Mouse (Mus musculus): ENCODE measurements around the gene Cd300e. TPM values are rescaled to one million over a fixed set of nuclear protein-coding genes. Genes with fewer than 3 reads are reported as not detected.

Cd300e gene
- not detected in 2 replicates for polyA plus RNA-seq (2015; fragmentation: Nextera tagmentation; extraction: Ambion mirVana)

DNA sequence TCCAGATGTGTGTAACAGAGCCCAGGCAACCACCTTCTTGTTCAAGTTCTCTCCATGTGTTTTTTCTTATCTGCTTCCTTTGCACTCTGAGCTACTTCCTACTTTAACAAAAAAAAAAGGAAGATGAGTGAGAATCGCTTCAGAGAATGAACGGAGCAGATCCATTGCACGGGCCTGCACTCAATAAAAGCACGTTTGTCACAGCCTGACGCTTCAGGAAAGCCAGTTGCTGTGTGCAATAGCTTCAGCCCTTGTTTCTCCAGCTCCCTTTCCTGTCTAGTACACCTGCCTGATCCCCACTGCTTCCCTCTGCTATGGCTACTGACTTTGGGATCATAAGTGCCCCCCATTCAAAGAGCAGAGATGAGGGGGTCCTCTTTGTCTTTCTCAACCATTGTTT, at the start of gene Cd300e:
Cd300e (minus strand) TSS at position 101 of the 400 bp plus-strand sequence.
- no peaks in the 10 kb centered on the region for H3K27me3 ChIP-seq (replicated peaks; ENCODE audit: control insufficient read depth, insufficient read depth, low read length)
- no peak for ATAC-seq

DNA sequence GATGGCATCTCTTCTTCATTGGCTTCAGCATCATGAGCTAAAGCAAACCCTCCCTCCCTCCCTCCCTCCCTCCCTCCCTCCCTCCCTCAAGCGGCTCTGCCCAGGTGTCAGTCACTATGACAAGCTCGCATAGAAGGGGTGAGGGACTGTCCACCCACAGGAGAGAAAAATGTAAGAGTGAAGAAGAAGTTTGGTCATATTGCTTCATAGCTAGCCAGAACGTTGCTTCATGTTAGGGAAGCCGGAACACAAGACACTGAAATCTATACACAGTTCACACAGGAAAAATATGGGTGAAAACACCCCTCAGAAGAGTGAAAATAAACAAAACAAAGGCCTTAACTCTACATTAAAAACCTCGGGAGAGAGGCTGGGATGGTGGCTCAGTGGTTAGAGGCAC, 48.3 kb upstream of the Cd300e start:
- H3K9ac ChIP-seq (replicated peaks; ENCODE audit: low read depth, low read length): no peak overlapping the region
- ATAC-seq: no peak

More for the DNA sequence above, at the start of gene Cd300e:
- no peak within 1 kb of the TSS for H3K4me3 ChIP-seq (replicated peaks; ENCODE audit: low read length)
- H3K27ac ChIP-seq (ENCODE audit: low read length): no peak within 1 kb of the TSS
- no peaks in the 10 kb centered on the region for H3K36me3 ChIP-seq (ENCODE audit: control insufficient read depth, insufficient read depth)
- no peak within 1 kb of the TSS for H3K4me2 ChIP-seq (ENCODE audit: low read length)
- no peaks in the 10 kb centered on the region for H3K4me1 ChIP-seq (replicated peaks; ENCODE audit: control insufficient read depth, insufficient read depth, low read length)
- WGBS: 32% methylated on average over 5 of the region's 5 CpGs
- H3K9me3 ChIP-seq (ENCODE audit: control insufficient read depth, low read length): no peaks in the 10 kb centered on the region
- H3K9ac ChIP-seq (replicated peaks; ENCODE audit: low read depth, low read length): no peak within 1 kb of the TSS

DNA sequence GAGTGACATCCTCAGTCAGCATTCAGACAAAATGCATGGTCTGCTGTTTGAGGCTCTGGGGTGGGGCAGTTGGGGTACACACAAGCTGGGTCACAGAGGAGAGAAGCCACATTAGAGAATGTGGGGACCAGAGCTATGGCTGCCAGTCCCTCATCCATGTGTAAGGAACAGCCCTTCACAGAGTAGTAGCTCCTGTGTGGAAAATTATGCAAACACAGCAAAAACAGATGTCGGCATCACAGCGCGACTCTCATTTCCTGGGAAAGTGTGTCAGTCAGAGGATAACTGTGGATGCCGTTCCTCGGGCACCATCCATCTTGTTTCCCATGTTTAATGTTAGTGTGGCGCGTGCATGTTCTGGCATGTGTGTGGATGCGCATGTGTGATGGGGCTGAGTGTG, 46.2 kb upstream of the Cd300e start:
- Histone ChIP-seq H3K27me3 (replicated peaks; ENCODE audit: control insufficient read depth, insufficient read depth, low read length) (no peaks in the 10 kb centered on the region), H3K4me3 (replicated peaks; ENCODE audit: low read length) (no peak overlapping the region), H3K9ac (replicated peaks; ENCODE audit: low read depth, low read length) (no peak overlapping the region), H3K9me3 (ENCODE audit: control insufficient read depth, low read length) (no peaks in the 10 kb centered on the region), H3K4me2 (ENCODE audit: low read length) (no peak overlapping the region), H3K36me3 (ENCODE audit: control insufficient read depth, insufficient read depth) (no peaks in the 10 kb centered on the region), H3K4me1 (replicated peaks; ENCODE audit: control insufficient read depth, insufficient read depth, low read length) (0 out of 2 replicates have a peak, but pooled peaks cover 4% of the 10 kb centered on the region), H3K27ac (ENCODE audit: low read length) (no peak overlapping the region)
- ATAC-seq: no peak
- WGBS: 76% methylated on average over 8 of the region's 8 CpGs

More for the DNA sequence above, 48.3 kb upstream of the Cd300e start:
- Histone ChIP-seq H3K4me2 (ENCODE audit: low read length) (no peak overlapping the region), H3K27ac (ENCODE audit: low read length) (no peak overlapping the region), H3K4me1 (replicated peaks; ENCODE audit: control insufficient read depth, insufficient read depth, low read length) (0 out of 2 replicates have a peak, but pooled peaks cover 4% of the 10 kb centered on the region), H3K4me3 (replicated peaks; ENCODE audit: low read length) (no peak overlapping the region), H3K27me3 (replicated peaks; ENCODE audit: control insufficient read depth, insufficient read depth, low read length) (no peaks in the 10 kb centered on the region), H3K9me3 (ENCODE audit: control insufficient read depth, low read length) (no peaks in the 10 kb centered on the region), H3K36me3 (ENCODE audit: control insufficient read depth, insufficient read depth) (no peaks in the 10 kb centered on the region)
- 86% methylated on average over 4 of the region's 5 CpGs for WGBS

DNA sequence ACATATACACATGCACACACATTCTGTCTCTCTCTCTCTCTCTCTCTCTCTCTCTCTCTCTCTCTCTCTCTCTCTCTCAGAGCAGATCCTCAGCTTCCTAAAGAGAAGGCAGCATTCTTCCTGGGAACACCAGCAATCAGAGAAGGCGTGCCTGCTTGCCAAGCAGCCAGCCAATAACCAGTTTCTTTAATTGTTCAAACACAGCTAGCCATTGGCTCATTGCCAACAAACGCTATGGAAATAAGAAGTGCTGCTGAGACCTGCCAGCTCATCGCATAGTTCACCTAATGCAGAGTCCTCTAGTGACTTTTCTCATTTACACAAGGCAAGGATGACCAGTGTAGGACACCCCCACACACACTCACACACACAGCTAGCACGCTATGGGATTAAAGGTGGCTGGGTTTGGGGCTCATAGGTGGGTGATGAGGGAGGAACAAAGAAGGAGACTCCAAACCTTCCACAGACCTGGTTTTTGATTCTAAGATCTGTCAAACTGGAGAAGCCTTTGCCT, 45.5 kb upstream of the Cd300e start:
- Histone ChIP-seq H3K4me2 (ENCODE audit: low read length) (no peak overlapping the region), H3K27ac (ENCODE audit: low read length) (no peak overlapping the region), H3K27me3 (replicated peaks; ENCODE audit: control insufficient read depth, insufficient read depth, low read length) (no peaks in the 10 kb centered on the region), H3K4me3 (replicated peaks; ENCODE audit: low read length) (no peak overlapping the region), H3K9ac (replicated peaks; ENCODE audit: low read depth, low read length) (no peak overlapping the region), H3K9me3 (ENCODE audit: control insufficient read depth, low read length) (no peaks in the 10 kb centered on the region), H3K4me1 (replicated peaks; ENCODE audit: control insufficient read depth, insufficient read depth, low read length) (0 out of 2 replicates have a peak, but pooled peaks cover 4% of the 10 kb centered on the region), H3K36me3 (ENCODE audit: control insufficient read depth, insufficient read depth) (no peaks in the 10 kb centered on the region)
- ATAC-seq: no peak; the same call in 1 of the 2 replicates
- WGBS: 13% methylated on average over 4 of the region's 4 CpGs

DNA sequence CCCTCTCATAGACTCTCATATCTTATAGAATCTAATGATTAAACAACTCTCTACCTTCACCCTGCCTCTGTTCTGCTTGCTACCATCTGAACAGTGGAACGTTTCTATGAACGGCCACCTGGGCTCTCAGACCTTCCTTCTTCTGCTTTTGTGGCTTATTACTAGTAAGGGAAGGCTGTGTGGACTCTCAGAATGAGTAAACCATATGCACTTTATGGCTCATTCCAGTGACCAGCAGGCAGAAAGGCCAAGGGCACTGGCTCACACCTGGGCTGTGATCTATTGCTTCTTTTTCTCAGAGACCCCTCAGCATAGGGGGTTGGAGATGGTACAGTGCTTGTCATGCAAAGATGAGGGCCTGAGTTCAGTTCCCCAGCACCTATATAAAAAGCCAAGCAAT, 44.7 kb upstream of the Cd300e start:
- Histone ChIP-seq H3K9ac (replicated peaks; ENCODE audit: low read depth, low read length) (no peak overlapping the region), H3K27me3 (replicated peaks; ENCODE audit: control insufficient read depth, insufficient read depth, low read length) (no peaks in the 10 kb centered on the region), H3K4me1 (replicated peaks; ENCODE audit: control insufficient read depth, insufficient read depth, low read length) (0 out of 2 replicates have a peak, but pooled peaks cover 4% of the 10 kb centered on the region), H3K9me3 (ENCODE audit: control insufficient read depth, low read length) (no peaks in the 10 kb centered on the region), H3K4me3 (replicated peaks; ENCODE audit: low read length) (no peak overlapping the region), H3K27ac (ENCODE audit: low read length) (no peak overlapping the region), H3K4me2 (ENCODE audit: low read length) (no peak overlapping the region), H3K36me3 (ENCODE audit: control insufficient read depth, insufficient read depth) (no peaks in the 10 kb centered on the region)
- no peak for ATAC-seq
- 95% methylated on average over 2 of the region's 2 CpGs for WGBS

DNA sequence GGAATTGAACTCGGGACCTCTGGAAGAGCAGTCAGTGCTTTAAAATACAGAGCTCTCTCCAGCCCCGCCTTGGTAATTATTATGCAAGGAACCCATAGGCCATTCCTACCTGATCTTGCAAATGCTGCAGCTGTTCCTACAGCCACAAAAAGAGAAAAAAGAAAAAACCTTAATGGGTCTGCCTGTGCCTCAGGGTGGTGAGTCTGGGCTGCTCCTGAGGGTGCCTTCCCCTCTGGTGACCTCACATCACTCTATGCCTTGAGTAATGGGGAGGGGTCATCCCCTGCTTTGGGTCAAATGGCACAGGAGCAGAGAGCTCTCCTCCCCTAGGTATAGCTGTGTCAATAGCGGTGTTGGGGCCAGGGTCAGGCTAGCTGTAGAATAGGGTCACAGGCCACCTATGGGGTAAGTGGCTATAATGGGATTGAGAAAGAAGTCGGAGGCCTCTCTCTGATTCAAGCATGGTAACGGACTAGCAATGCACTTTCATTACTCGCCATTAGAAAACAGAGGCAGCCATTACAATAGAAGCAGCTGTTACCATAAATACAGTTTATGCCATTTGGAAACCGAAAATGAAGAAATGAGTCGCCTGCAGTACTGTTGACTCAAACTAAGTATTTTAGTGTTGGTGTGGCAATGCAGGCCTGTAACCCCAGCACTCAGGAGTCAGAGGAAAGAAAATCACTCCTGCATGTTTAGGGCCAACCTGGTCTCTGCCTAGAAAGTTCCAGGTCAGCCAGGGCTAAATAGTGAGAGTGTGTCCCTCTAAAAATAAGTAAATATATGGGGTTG, 43.0 kb upstream of the Cd300e start:
- Histone ChIP-seq H3K4me3 (replicated peaks; ENCODE audit: low read length) (no peak overlapping the region), H3K4me2 (ENCODE audit: low read length) (no peak overlapping the region), H3K4me1 (replicated peaks; ENCODE audit: control insufficient read depth, insufficient read depth, low read length) (0 out of 2 replicates have a peak, but pooled peaks cover 4% of the 10 kb centered on the region), H3K9ac (replicated peaks; ENCODE audit: low read depth, low read length) (no peak overlapping the region), H3K9me3 (ENCODE audit: control insufficient read depth, low read length) (no peaks in the 10 kb centered on the region), H3K36me3 (ENCODE audit: control insufficient read depth, insufficient read depth) (no peaks in the 10 kb centered on the region), H3K27me3 (replicated peaks; ENCODE audit: control insufficient read depth, insufficient read depth, low read length) (no peaks in the 10 kb centered on the region), H3K27ac (ENCODE audit: low read length) (no peak overlapping the region)
- 73% methylated on average over 8 of the region's 8 CpGs for WGBS
- no peak for ATAC-seq

DNA sequence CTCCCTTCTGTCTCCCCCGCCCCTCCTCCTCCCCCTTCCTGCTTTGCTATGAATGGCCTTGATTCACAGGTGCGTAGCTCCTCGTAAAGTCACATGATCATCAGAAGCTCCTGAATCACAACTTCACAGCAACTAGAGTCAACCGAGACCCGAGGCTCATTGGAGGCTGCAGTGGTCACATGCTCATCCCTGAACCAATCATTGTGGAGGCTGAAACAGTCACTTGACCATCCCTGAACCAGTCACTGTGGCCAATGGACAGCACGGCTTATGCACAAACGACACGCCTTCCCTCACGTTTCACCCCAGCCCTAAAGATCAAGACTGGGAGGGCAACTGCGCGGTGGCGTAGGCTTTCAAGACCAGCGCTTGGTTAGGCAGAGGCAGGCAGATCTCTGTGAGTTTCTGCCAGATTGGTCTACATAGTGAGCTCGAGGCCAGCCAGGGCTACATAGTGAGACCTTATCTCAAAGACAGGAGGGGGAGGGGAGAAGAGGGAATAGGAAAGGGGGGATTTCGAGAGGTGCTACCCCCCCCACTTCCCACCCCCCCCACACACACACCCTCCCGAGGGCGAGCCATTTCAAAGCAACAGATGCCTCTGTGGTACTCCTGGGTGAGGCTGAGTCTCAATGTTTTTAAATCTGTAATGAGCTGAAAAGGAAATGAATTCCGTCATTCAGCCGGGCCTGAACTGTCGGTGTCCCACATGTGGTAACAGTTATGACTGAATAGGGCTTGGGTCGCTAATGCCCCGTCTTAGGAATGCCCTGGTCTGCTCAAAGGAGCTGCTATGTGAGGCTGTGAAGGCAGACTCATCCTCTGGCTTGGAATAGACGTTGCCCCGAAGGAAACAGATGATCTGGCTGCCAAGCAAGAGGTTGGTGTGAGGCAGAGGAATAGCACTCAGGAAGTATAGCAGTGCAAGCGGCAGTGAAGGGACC, 41.8 kb upstream of the Cd300e start:
- Histone ChIP-seq H3K36me3 (ENCODE audit: control insufficient read depth, insufficient read depth) (no peaks in the 10 kb centered on the region), H3K4me1 (replicated peaks; ENCODE audit: control insufficient read depth, insufficient read depth, low read length) (0 out of 2 replicates have a peak, but pooled peaks cover 4% of the 10 kb centered on the region), H3K9ac (replicated peaks; ENCODE audit: low read depth, low read length) (no peak overlapping the region), H3K27ac (ENCODE audit: low read length) (no peak overlapping the region), H3K4me2 (ENCODE audit: low read length) (no peak overlapping the region), H3K9me3 (ENCODE audit: control insufficient read depth, low read length) (no peaks in the 10 kb centered on the region), H3K4me3 (replicated peaks; ENCODE audit: low read length) (no peak overlapping the region), H3K27me3 (replicated peaks; ENCODE audit: control insufficient read depth, insufficient read depth, low read length) (no peaks in the 10 kb centered on the region)
- 91% methylated on average over 23 of the region's 25 CpGs for WGBS
- no peak for ATAC-seq

DNA sequence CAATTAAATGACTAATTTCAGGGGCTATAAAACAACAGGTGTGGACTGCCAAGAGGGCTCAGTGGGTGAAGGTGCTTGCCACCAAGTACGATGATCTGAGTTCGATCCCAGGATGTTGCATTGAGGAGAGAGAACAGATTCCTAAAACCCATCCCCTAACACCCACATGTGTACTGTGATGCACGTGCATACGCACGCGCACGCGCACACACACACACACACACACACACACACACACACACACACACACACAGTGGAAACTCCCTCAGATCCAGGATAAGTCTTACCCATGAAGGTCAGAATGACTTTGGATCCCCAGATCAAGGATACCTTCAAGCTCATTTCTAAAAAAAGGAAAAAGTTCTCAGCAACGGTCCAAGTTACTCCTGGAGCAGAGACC, 40.1 kb upstream of the Cd300e start:
- ATAC-seq: no peak

DNA sequence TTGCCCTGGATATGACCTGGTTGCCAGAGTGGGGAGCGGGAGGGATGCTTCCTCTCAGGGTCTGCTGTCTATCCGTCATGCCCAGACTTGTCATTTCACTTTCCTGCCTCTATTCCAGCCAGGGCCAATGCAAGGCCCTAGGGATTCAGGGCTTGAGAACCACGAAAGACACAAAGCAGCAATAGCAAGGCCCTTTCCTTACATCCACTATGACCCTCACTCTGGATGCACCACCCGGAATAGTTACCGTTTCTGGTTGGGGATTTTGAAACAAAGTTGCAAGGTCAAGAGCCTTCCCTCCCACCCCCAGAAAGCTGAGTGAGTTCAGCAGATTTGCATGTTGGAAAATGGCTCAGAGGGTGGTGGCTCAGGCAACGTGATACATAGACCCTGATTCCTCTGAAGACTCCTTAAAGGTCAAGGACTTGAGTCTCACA, 39.7 kb upstream of the Cd300e start:
- Histone ChIP-seq H3K27ac (ENCODE audit: low read length) (no peak overlapping the region), H3K27me3 (replicated peaks; ENCODE audit: control insufficient read depth, insufficient read depth, low read length) (no peaks in the 10 kb centered on the region), H3K9me3 (ENCODE audit: control insufficient read depth, low read length) (no peaks in the 10 kb centered on the region), H3K4me2 (ENCODE audit: low read length) (no peak overlapping the region), H3K36me3 (ENCODE audit: control insufficient read depth, insufficient read depth) (no peaks in the 10 kb centered on the region), H3K9ac (replicated peaks; ENCODE audit: low read depth, low read length) (no peak overlapping the region), H3K4me1 (replicated peaks; ENCODE audit: control insufficient read depth, insufficient read depth, low read length) (no peaks in the 10 kb centered on the region), H3K4me3 (replicated peaks; ENCODE audit: low read length) (no peak overlapping the region)
- 74% methylated on average over 6 of the region's 6 CpGs for WGBS
- no peak for ATAC-seq

More for the DNA sequence above, 40.1 kb upstream of the Cd300e start:
- Histone ChIP-seq H3K36me3 (ENCODE audit: control insufficient read depth, insufficient read depth) (no peaks in the 10 kb centered on the region), H3K9ac (replicated peaks; ENCODE audit: low read depth, low read length) (no peak overlapping the region), H3K9me3 (ENCODE audit: control insufficient read depth, low read length) (no peaks in the 10 kb centered on the region), H3K27me3 (replicated peaks; ENCODE audit: control insufficient read depth, insufficient read depth, low read length) (no peaks in the 10 kb centered on the region), H3K4me3 (replicated peaks; ENCODE audit: low read length) (no peak overlapping the region), H3K27ac (ENCODE audit: low read length) (no peak overlapping the region), H3K4me2 (ENCODE audit: low read length) (no peak overlapping the region), H3K4me1 (replicated peaks; ENCODE audit: control insufficient read depth, insufficient read depth, low read length) (0 out of 2 replicates have a peak, but pooled peaks cover 3% of the 10 kb centered on the region)
- 97% methylated on average over 9 of the region's 9 CpGs for WGBS

Data from forebrain, embryonic 16.5 days (tissue).